Mouse (Mus musculus) lung, adult 2 months (tissue): ENCODE measurements around the gene Slc39a9.

ENCODE experiments used
- CTCF ChIP-seq: fragments of 200-500 bp; IDR thresholded peaks from 2 replicates; pipeline ENCODE4 v1.5.1; 2011; ENCODE audit warnings: mild to moderate bottlenecking, low read length, control low read depth; ENCODE audit not compliant: insufficient read depth
- POLR2A ChIP-seq: fragments of 200-500 bp; IDR thresholded peaks from 2 replicates; pipeline ENCODE4 v1.6.1; 2011; ENCODE audit warnings: low read depth, mild to moderate bottlenecking, control low read depth, low read length, borderline replicate concordance; ENCODE audit errors: extremely low read depth

GRCm38 (mm10) chr12:80615371-80616257 is 28.1 kb upstream of the Slc39a9 start:
- TF ChIP-seq POLR2A (no peak), CTCF (no peak)
